10 mouse cellular contexts compared by ENCODE assay signal in the genomic region with DNA sequence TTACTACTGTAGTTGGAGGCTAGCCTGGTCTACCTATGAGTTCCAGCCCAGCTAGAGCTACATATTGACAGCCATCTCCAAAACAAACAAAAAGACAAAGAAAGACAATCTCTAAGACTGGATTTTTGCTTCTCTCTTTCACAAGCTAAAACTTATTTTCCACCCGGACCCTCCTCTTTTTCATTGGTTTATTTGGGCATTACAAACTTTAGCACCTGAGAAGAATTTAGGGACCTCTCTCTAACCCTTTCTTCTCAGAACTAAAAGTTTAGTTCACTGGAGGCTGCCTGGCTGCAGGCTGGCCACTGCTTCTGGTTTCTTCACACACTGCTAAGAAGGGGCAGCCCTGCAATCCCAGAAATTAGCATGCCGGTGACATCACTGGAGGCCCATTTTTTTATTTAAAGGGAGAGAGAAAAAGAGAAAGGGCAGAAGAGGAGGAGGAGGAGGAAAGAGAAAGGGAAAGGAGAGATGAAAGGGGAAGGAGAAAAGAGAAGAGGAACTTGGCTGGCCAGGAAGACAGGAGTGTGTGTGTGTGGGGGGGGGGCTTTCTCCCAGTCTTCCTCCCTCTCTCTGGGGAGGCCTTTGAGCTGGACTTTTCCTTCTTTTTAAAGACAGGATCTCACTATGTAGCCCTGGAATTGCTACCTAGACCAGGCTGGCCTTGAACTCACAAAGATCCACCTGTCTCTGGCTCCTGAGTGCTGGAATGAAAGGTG. TPM values are rescaled to one million over a fixed set of nuclear protein-coding genes. Genes with fewer than 3 reads are reported as not detected.
A peak's percentile ranks its signal among the peaks of the same experiment; 100 is the strongest.
DNase-seq lines count a peak whose midpoint lies in the region; ATAC-seq and TF ChIP-seq lines count a peak whose summit lies in the region.
"Had no signal": no experiment of that assay in that cellular context is flagged by ENCODE, and none has a peak within 500 bp of the region (broad histone marks: within the 10 kb centered on the region; RNA-seq: fewer than 3 reads in every experiment).

No protein-coding gene starts in this region.

- ATAC-seq in forebrain, postnatal 0 days = peak; percentile 50; the same call in 1 of the 2 replicates
- ATAC-seq in forebrain, embryonic 12.5 days (ENCODE audit: low FRiP score) = no peak
- no peak for ATAC-seq in lung, embryonic 14.5 days (ENCODE audit: insufficient read depth)
- ATAC-seq in embryonic facial prominence, embryonic 11.5 days (replicated peaks; ENCODE audit: insufficient number of reproducible peaks, low FRiP score, low TSS enrichment, low read depth) = no peak
- no peak for ATAC-seq in midbrain, embryonic 16.5 days
- ATAC-seq: intestine, postnatal 0 days had no signal

- no peaks in the 10 kb centered on the region for H3K9me3 ChIP-seq in forebrain, postnatal 0 days (ENCODE audit: low read length)
- H3K9me3 ChIP-seq in forebrain, embryonic 12.5 days = no peaks in the 10 kb centered on the region
- H3K9me3 ChIP-seq in lung, embryonic 14.5 days (ENCODE audit: low read depth, low read length) = no peaks in the 10 kb centered on the region
- H3K9me3 ChIP-seq in embryonic facial prominence, embryonic 11.5 days (replicated peaks; ENCODE audit: control insufficient read depth, low read length) = no peaks in the 10 kb centered on the region
- no peaks in the 10 kb centered on the region for H3K9me3 ChIP-seq in midbrain, embryonic 16.5 days (replicated peaks; ENCODE audit: control insufficient read depth, low read length, poor library complexity, severe bottlenecking)

- DNase-seq in forebrain, postnatal 0 days = no peak
- DNase-seq in lung, embryonic 14.5 days = peak; percentile 60
- DNase-seq in lung, adult 2 months = no peak
- peak; percentile 10 for DNase-seq in embryonic facial prominence, embryonic 11.5 days (ENCODE audit: low spot score)
- DNase-seq in cerebellum, postnatal 4 days (ENCODE audit: low spot score in 2 of 2) = no peak
- no peak for DNase-seq in thymus, postnatal 4 days

- H3K4me1 ChIP-seq in forebrain, postnatal 0 days (ENCODE audit: insufficient read depth) = peaks cover 4% of the 10 kb centered on the region; the same call in 1 of the 2 replicates
- peaks cover 11% of the 10 kb centered on the region for H3K4me1 ChIP-seq in forebrain, embryonic 12.5 days
- H3K4me1 ChIP-seq in lung, embryonic 14.5 days (ENCODE audit: insufficient read depth) = peaks cover 4% of the 10 kb centered on the region
- peaks cover 8% of the 10 kb centered on the region for H3K4me1 ChIP-seq in lung, adult 2 months (ENCODE audit: control insufficient read depth, insufficient read depth, low read length)
- no peaks in the 10 kb centered on the region for H3K4me1 ChIP-seq in embryonic facial prominence, embryonic 11.5 days (ENCODE audit: control insufficient read depth, insufficient read depth, low read length)
- H3K4me1 ChIP-seq in midbrain, embryonic 16.5 days (ENCODE audit: control insufficient read depth, insufficient read depth, low read length) = peaks cover 4% of the 10 kb centered on the region

- no peak overlapping the region for H3K4me3 ChIP-seq in forebrain, postnatal 0 days (ENCODE audit: low read depth, low read length)
- H3K4me3 ChIP-seq in forebrain, embryonic 12.5 days (replicated peaks) = no peak overlapping the region
- H3K4me3 ChIP-seq in lung, embryonic 14.5 days (ENCODE audit: low read depth, low read length) = no peak overlapping the region
- no peak overlapping the region for H3K4me3 ChIP-seq in lung, adult 2 months (replicated peaks; ENCODE audit: extremely low read depth, low read depth, low read length)
- H3K4me3 ChIP-seq in embryonic facial prominence, embryonic 11.5 days (ENCODE audit: low read depth, low read length) = no peak overlapping the region
- no peak overlapping the region for H3K4me3 ChIP-seq in midbrain, embryonic 16.5 days (ENCODE audit: low read depth, low read length)

- WGBS in forebrain, postnatal 0 days = 57% methylated on average over 2 of the region's 2 CpGs
- 59% methylated on average over 2 of the region's 2 CpGs for WGBS in forebrain, embryonic 12.5 days
- 44% methylated on average over 2 of the region's 2 CpGs for WGBS in lung, embryonic 14.5 days
- WGBS in lung, adult 2 months = 57% methylated on average over 2 of the region's 2 CpGs
- 62% methylated on average over 2 of the region's 2 CpGs for WGBS in embryonic facial prominence, embryonic 11.5 days
- WGBS in midbrain, embryonic 16.5 days = 65% methylated on average over 2 of the region's 2 CpGs

- H3K9ac ChIP-seq in forebrain, postnatal 0 days = no peak overlapping the region
- H3K9ac ChIP-seq in forebrain, embryonic 12.5 days = no peak overlapping the region
- peak overlapping the region; percentile 22; the same call in 1 of the 2 replicates for H3K9ac ChIP-seq in lung, embryonic 14.5 days
- H3K9ac ChIP-seq in embryonic facial prominence, embryonic 11.5 days (replicated peaks; ENCODE audit: low read length) = no peak overlapping the region
- no peak overlapping the region for H3K9ac ChIP-seq in midbrain, embryonic 16.5 days (ENCODE audit: low read depth, low read length)

- TF ChIP-seq CTCF in forebrain, postnatal 0 days (IDR thresholded peaks at IDR 0.05; ENCODE audit: low read depth) = no peak
- TF ChIP-seq CTCF in lung, embryonic 14.5 days (IDR thresholded peaks at IDR 0.05; ENCODE audit: low read depth) = no peak
- no peak for TF ChIP-seq CTCF in lung, adult 2 months (IDR thresholded peaks at IDR 0.05; ENCODE audit: insufficient read depth, low read length)

- no peaks in the 10 kb centered on the region for H3K27me3 ChIP-seq in forebrain, postnatal 0 days (ENCODE audit: insufficient read depth, low read length)
- no peaks in the 10 kb centered on the region for H3K27me3 ChIP-seq in forebrain, embryonic 12.5 days
- H3K27me3 ChIP-seq in lung, embryonic 14.5 days (ENCODE audit: insufficient read depth, low read length) = no peaks in the 10 kb centered on the region
- no peaks in the 10 kb centered on the region for H3K27me3 ChIP-seq in embryonic facial prominence, embryonic 11.5 days (ENCODE audit: control insufficient read depth, insufficient read depth, low read length)
- H3K27me3 ChIP-seq in midbrain, embryonic 16.5 days (ENCODE audit: control insufficient read depth, insufficient read depth, low read depth, low read length) = no peaks in the 10 kb centered on the region

- TF ChIP-seq POLR2A in lung, adult 2 months (IDR thresholded peaks at IDR 0.05; ENCODE audit: borderline replicate concordance, extremely low read depth, low read depth, low read length) = no peak

- no peak overlapping the region for H3K4me2 ChIP-seq in forebrain, postnatal 0 days (ENCODE audit: low read depth)
- no peak overlapping the region for H3K4me2 ChIP-seq in forebrain, embryonic 12.5 days
- no peak overlapping the region for H3K4me2 ChIP-seq in lung, embryonic 14.5 days
- no peak overlapping the region for H3K4me2 ChIP-seq in embryonic facial prominence, embryonic 11.5 days (ENCODE audit: low read depth, low read length)
- H3K4me2 ChIP-seq in midbrain, embryonic 16.5 days (ENCODE audit: low read length) = no peak overlapping the region

- no peaks in the 10 kb centered on the region for H3K36me3 ChIP-seq in forebrain, postnatal 0 days (ENCODE audit: insufficient read depth)
- no peaks in the 10 kb centered on the region for H3K36me3 ChIP-seq in forebrain, embryonic 12.5 days (replicated peaks)
- no peaks in the 10 kb centered on the region for H3K36me3 ChIP-seq in lung, embryonic 14.5 days (ENCODE audit: insufficient read depth)
- no peaks in the 10 kb centered on the region for H3K36me3 ChIP-seq in embryonic facial prominence, embryonic 11.5 days (replicated peaks; ENCODE audit: control insufficient read depth, insufficient read depth, low read depth, low read length)
- H3K36me3 ChIP-seq in midbrain, embryonic 16.5 days (ENCODE audit: control insufficient read depth, insufficient read depth, low read length) = no peaks in the 10 kb centered on the region

- peak overlapping the region; percentile 64; the same call in 1 of the 2 replicates for H3K27ac ChIP-seq in forebrain, postnatal 0 days (ENCODE audit: low read depth, low read length)
- no peak overlapping the region for H3K27ac ChIP-seq in forebrain, embryonic 12.5 days
- peak overlapping the region; percentile 12; the same call in 1 of the 2 replicates for H3K27ac ChIP-seq in lung, embryonic 14.5 days (ENCODE audit: low read depth)
- H3K27ac ChIP-seq in embryonic facial prominence, embryonic 11.5 days (replicated peaks; ENCODE audit: low read depth, low read length) = 0 out of 2 replicates have a peak overlapping the region, but pooled peaks have one; percentile 16
- H3K27ac ChIP-seq in midbrain, embryonic 16.5 days (ENCODE audit: low read length) = peak overlapping the region; percentile 38; the same call in 1 of the 2 replicates

RNA-seq across cellular contexts. Expression of gene Asprv1, which starts 48.7 kb away (rescaled TPM):
- total RNA-seq in forebrain, postnatal 0 days (2014; rRNA removed) = 1.8 and 3.2 TPM in 2 replicates
- 1.6 TPM in 2 replicates for polyA plus RNA-seq in forebrain, postnatal 0 days (2015; fragmentation: Nextera tagmentation; extraction: Ambion mirVana)
- polyA plus RNA-seq in forebrain, embryonic 12.5 days (2016; fragmentation: Nextera tagmentation; extraction: Ambion mirVana) = 0.52 and 0.87 TPM in 2 replicates
- 0.42 and 0.60 TPM in 2 replicates for polyA plus RNA-seq in lung, embryonic 14.5 days (2014; fragmentation: Nextera tagmentation; extraction: Ambion mirVana)
- polyA plus RNA-seq in lung, adult 2 months (2012; rRNA removed) = 0.43 and 263 TPM in 2 replicates
- polyA plus RNA-seq in embryonic facial prominence, embryonic 11.5 days (2014; fragmentation: Nextera tagmentation; extraction: Ambion mirVana) = 0.79 and 0.89 TPM in 2 replicates
- 0.45 and 0.62 TPM in 2 replicates for polyA plus RNA-seq in midbrain, embryonic 16.5 days (2015; fragmentation: Nextera tagmentation; extraction: Ambion mirVana)
- total RNA-seq: liver, adult 2 months had no signal

RNA-seq across cellular contexts. Expression of gene Pcbp1, which starts 53.1 kb away (rescaled TPM):
- total RNA-seq in forebrain, postnatal 0 days (2014; rRNA removed) = 45.7 and 49.3 TPM in 2 replicates
- polyA plus RNA-seq in forebrain, postnatal 0 days (2015; fragmentation: Nextera tagmentation; extraction: Ambion mirVana) = 340 and 351 TPM in 2 replicates
- 497 and 562 TPM in 2 replicates for polyA plus RNA-seq in forebrain, embryonic 12.5 days (2016; fragmentation: Nextera tagmentation; extraction: Ambion mirVana)
- polyA plus RNA-seq in lung, embryonic 14.5 days (2014; fragmentation: Nextera tagmentation; extraction: Ambion mirVana) = 552 and 588 TPM in 2 replicates
- 161 TPM in 2 replicates for polyA plus RNA-seq in lung, adult 2 months (2012; rRNA removed)
- 405 and 423 TPM in 2 replicates for polyA plus RNA-seq in embryonic facial prominence, embryonic 11.5 days (2014; fragmentation: Nextera tagmentation; extraction: Ambion mirVana)
- polyA plus RNA-seq in midbrain, embryonic 16.5 days (2015; fragmentation: Nextera tagmentation; extraction: Ambion mirVana) = 190 and 269 TPM in 2 replicates

Comparison
In these comparisons a context has a peak if more than half of its experiments do, and no peak if none do; other contexts are left out.
1. DNase-seq: peak in lung, embryonic 14.5 days (single experiment) and embryonic facial prominence, embryonic 11.5 days (single experiment); none in forebrain, postnatal 0 days (single experiment), lung, adult 2 months (single experiment), cerebellum, postnatal 4 days (0 of 2) and thymus, postnatal 4 days (single experiment).